Mouse (Mus musculus) left cerebral cortex, adult 9 months (tissue): ENCODE measurements around the gene Nedd4.

Experiments
- DNase-seq, 2 experiments: peaks; one replicate each; pipeline ENCODE4 v3.0.0; 2022; ENCODE audit warnings: low spot score in 2 of 2

The Nedd4 gene

GRCm38 (mm10) chr9:72721221-72721620 lies 59.1 kb downstream of the Nedd4 start:
- no peak for DNase-seq

GRCm38 (mm10) chr9:72722622-72723021 lies 60.5 kb downstream of the Nedd4 start:
- no peak for DNase-seq

GRCm38 (mm10) chr9:72724491-72725221 lies 62.5 kb downstream of the Nedd4 start:
- no peak for DNase-seq

DNA sequence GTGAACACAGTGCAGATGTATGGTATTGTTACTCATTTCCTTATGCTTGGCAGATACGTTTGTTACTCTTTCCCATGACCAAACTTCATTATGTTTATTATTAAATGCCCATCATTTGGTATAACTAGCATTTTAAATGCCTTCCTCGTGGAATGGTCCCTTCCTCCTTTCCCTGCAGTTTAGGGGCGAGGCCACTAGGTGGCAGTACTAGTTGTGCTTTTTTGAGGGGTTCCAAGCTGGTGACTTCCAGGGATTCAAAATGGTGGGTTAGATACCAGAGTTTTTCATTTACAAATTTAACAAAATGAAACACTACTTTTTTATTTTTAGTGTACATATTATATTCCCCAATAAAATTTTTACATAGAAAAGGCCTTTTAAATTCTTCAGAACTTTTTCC lies 71.8 kb downstream of the Nedd4 start:
- DNase-seq, result peak in 1 of 2 experiments; percentile 53

- no peak for DNase-seq
Measured at GRCm38 (mm10) chr9:72735822-72736410, 73.8 kb downstream of the Nedd4 start.

DNA sequence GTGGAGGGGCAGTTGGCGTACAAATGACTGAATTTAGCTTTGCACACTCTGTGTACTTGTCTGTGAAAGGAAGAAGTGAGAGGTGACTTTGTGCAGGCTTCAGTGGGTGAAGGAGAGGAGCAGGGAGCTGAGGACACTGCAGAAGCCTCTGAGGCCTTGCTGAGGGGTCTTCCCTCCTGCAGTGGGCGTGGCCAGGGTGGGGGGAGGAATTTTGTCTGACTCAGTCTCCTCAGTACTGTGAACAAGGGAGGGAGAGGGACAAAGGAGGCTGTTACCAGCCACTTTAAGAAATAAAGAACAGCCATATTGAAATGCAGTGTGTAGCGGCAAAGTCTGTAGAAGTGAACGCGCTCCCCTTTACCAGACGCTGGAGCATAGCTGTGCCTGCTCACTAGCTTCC lies 79.1 kb downstream of the Nedd4 start:
- DNase-seq, result no peak

DNA sequence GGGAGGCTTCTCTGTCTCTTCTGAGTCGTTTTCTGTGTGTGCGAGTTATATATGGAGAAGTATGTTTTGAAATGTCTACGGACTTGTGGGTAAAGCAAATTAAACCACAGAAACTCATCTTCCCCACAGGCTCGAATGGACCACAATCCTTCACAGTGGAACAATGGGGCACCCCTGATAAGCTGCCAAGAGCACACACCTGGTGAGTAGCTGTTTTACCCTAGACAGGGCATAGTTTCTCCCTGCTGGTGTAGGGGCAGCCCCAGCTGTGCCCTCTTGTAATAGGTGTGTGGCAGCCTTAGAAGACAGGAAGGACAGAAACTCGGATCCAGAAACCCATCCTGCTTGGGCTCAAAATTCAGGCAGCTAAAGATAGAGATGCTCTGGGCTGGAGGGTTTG lies 84.1 kb downstream of the Nedd4 start:
- DNase-seq, result no peak

DNA sequence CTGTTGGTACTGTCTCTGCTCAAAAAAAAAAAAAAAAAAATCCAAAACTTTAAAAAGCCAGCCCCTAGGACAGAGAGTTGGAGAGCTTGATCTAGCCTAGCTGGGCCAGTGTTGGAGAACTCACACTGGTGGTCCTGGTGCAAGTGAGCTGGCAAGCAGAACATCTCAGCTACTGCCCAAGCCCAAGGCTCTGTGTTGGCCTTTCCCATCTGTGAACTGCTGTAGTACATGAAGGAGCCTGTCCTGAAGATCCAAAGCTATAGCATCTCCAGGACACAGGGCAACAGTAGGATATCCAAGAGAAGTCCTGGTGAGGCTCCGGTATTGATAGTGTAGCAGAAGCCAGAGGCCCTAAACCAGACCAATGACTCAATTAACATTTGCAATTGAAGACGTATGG lies 88.1 kb downstream of the Nedd4 start:
- DNase-seq, result no peak

- DNase-seq, result no peak
Measured at GRCm38 (mm10) chr9:72752656-72753055, 90.5 kb downstream of the Nedd4 start.

DNA sequence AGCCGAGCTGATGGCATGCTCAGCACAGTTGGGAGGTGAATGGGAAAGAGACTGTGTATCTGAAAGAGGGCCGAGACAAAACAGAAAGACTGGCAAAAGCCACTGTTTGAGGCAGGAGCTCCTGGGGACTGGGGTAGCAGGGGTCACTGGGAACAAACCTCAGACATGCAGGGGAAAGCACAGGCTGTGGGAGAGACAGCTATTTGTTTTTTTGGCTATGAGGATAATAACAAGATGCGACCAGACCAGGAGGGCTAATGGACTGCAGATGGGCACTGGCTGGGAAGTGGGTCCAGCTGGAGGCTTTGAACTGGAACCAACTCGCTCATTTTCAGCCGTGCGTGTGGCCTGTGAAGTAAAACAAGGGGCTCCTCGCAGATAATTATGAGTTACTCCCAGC lies 91.6 kb downstream of the Nedd4 start:
- DNase-seq, result no peak

GRCm38 (mm10) chr9:72757143-72757542 lies 95.0 kb downstream of the Nedd4 start:
- DNase-seq, result no peak

DNA sequence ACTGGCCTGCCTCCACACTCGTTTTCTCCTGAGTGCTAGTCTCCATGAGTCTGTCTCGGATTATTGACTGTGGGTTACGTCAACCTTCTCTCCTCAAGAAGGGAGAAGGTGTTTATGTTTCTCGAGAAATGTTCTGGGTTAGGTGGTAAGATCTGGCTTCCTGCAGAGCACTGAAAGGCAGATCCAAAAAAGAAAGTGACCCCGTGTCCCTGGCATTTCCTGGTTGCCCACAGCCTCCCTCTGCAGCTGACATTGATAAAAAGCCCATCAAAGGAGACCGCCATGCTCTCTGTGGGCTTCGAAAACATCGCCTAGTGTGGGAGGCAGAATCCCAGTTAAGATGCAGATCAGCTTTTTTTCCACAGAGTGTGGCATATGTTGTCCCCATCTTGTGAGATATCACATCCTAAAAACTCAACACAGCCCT lies 96.6 kb downstream of the Nedd4 start:
- peak; percentile 42 to 65 for DNase-seq

DNA sequence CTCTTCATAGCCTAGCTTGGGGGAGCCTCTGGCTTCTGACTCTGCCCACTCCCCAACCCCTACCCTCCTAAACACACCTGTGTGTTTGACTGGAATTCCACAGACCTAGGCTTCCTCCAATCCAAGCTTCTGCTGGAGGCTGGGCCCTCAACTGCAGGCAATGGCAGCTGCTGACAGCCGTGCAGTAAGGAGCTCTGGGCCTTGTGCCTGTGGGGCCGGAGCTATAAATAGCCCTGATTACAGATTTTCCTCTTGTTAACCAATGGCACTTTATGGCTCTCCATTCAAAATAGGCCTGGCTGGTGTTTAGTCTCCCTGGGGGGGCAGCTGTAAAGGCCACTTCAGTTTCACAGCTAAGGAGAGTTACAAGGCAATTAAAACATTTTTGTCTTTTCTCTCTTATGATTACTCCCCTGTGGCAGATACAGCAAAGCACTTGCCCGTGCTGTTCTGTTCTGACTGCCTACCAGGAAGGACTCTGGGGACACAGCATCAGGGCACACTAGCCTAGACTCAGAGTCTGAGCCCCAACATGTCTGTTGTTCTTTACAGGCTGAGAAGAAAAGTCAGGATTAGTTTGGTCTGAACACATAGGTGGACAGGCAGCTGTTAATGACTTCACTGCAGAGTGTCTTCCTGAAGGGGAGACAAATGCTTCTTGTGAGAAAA lies 101.0 kb downstream of the Nedd4 start:
- DNase-seq, result no peak

GRCm38 (mm10) chr9:72766789-72767349 lies 104.7 kb downstream of the Nedd4 start:
- peak; percentile 84 to 97 for DNase-seq

DNA sequence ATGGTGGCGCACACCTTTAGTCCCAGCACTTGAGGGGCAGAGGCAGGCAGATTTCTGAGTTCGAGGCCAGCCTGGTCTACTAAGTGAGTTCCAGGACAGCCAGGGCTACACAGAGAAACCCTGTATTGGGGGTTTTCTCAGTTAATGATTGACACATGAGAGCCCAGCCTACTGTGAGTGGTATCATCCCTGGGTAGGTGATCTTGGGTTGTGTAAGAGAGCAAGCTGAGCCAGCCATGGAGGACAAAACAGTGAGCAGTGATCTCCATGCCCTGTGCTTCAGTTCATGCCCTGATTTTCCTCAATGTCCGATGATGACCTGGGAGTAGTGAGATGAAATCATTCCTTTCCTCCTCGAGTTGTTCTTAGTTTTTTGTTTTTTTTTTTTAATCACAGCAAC lies 112.9 kb downstream of the Nedd4 start:
- no peak for DNase-seq

DNA sequence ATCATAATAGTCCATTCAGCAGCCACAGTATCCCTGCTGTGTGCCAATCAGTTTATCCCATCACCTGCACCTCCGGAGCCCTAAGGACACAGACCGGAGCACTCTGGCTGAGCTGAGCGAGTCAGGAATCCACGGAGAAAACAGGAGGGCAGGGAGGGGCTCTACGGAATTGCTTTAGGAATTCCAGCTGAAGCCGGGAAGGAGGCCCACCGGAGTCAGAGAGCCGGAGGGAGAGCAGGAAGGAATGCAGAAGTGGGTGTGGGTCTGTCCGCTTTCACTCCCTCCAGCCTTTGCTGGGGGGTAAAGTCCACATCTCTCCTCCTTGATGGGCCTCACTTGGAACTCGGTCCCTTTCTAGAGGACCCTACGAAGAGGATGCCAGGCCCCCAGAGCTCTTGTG lies 116.9 kb downstream of the Nedd4 start:
- DNase-seq, result no peak

DNA sequence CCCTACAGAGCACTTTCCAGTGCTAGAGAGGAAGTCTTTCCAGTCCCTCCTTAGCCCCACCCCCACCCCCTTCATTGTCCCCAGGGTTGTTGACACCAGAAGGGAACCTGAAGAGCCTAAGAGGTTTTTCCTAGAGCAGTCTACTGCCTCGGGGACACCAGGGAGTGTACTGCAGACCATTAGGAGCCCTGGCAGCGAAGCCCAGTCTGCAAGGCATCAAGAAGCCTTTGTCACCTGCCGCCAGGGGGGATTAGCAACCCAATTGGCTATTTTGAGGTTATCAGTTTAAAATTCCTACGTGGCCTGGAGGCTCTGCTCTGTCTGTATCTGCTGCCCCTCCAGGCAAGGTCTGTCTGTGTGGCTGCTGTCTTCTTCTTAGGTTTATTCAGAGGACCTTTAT lies 117.6 kb downstream of the Nedd4 start:
- DNase-seq, result no peak

DNA sequence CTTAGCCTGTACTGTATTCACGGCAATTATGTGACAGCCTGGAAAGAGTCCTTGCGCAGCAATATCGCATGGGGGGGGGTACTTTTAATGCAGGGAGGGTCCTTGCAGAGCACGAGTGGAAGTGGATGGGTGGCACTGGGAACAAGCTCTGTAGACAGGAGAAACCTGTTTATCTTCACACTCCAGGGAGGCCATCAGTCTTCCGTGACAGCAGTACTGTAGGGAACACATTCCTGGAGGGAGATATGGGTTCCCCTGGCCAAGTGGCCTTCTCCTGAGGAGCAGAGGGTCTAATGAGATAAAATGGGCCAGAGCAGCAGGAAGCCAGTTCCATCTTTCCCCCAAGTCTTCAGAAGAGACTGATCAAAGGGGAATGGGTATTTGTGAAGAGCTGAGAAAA lies 118.5 kb downstream of the Nedd4 start:
- no peak for DNase-seq

DNA sequence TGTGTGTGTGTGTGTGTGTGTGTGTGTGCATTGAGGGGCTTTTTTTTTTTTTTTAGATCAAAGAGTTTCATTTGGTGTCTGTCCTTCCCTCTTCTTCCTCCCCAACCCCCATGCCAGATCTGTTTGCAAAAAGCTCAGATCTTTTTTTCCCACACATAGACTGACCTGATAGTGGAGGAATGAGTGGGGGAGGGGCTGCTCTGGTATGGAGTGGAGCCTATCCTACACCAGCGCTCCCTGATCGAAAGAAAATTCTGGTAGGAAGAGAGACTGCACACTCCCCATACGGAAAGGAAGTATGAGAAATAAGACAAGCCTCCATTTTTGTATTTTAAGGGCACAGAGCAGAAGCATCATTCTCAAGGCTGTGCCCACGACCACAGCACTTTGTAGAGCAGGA lies 119.3 kb downstream of the Nedd4 start:
- no peak for DNase-seq

- DNase-seq, result no peak
Measured at GRCm38 (mm10) chr9:72782121-72782520, 120.0 kb downstream of the Nedd4 start.

DNA sequence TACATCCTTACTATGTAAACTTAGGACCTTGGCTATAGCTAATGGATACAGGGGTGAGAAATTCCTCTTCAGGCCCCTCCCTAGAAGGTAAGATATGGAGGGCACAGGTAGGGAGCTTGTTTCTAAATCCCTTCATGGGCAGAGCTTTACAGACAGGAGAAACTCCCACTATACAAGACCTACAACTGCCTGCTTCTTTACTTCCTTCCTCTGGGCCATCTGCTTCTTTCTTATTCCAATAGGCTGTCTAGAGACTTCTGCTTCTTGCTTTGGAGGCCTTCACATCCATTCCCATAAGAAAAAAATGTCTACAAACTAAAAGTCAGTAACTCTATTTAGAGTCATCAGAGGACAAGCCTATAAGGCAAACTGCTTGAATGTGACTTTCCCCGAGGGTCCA lies 125.6 kb downstream of the Nedd4 start:
- DNase-seq, result no peak

- no peak for DNase-seq
Measured at GRCm38 (mm10) chr9:72790530-72791212, 128.5 kb downstream of the Nedd4 start.
